Mouse (Mus musculus): ENCODE data around the gene Agap2. TPM values are rescaled to one million over a fixed set of nuclear protein-coding genes. Genes with fewer than 3 reads are reported as not detected.
A peak's percentile ranks its signal among the peaks of the same experiment; 100 is the strongest.
"Not testable (repeated sequence)": the region's sequence is repeated elsewhere in the genome, so short reads cannot be mapped to it uniquely, and the experiment has no call there.

Gene Agap2
- polyA plus RNA-seq, 1 experiment from 2014 or later, result 0.04 TPM

DNA sequence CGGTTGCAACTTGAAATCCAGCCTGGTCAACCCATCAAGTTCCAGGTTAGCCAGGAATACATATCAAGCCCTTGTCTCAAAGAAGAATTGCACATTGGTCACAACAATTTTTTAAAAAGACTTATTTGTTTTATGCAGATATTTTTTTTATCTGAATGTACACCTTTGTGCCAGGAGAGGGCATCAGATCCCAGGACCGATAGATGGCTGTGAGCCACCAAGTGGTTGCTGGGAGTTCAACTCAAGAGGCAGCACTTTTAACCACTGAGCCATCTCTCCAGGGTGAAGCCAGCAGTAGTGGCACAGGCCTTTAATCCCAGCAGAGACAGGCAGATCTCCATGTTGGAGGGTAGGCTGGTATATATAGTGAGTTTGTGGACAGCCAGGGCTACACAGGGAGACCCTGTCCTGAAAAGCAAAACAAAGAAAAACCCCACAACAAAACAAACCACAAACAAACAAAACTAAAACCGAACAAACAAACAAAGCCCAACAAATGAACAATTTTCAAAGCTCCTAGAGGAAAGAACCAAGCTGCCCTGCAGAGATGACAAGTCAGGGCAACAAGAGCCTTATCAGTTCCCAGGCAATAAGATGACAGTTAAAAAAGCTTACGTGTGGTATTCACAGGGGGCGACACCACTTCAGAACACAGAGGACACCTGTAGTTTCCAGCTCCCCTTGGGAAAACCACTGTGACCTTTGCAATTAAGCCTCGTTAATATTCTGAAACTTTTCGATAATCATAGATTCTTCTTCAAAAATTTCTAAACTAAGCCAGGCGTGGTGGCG, 50.3 kb downstream of the Agap2 start:
- no peak for DNase-seq (ENCODE audit: low spot score)
- Histone ChIP-seq H3K4me2 (replicated peaks; ENCODE audit: low read depth) (no peak overlapping the region), H3K4me3 (ENCODE audit: low read depth, low read length) (no peak overlapping the region), H3K4me1 (replicated peaks; ENCODE audit: control insufficient read depth, insufficient read depth) (no peaks in the 10 kb centered on the region), H3K9me3 (ENCODE audit: control insufficient read depth, low read length) (no peaks in the 10 kb centered on the region), H3K27me3 (ENCODE audit: control insufficient read depth, insufficient read depth, low read length) (no peaks in the 10 kb centered on the region), H3K36me3 (ENCODE audit: control insufficient read depth, insufficient read depth, low read length) (no peaks in the 10 kb centered on the region), H3K9ac (ENCODE audit: low read length) (no peak overlapping the region), H3K27ac (replicated peaks) (no peak overlapping the region)
- ATAC-seq (ENCODE audit: low FRiP score, low TSS enrichment), result no peak
- TF ChIP-seq CTCF (IDR thresholded peaks at IDR 0.05; ENCODE audit: low read depth) (peak; percentile 75), EP300 (optimal IDR thresholded peaks at IDR 0.05) (no peak)
- 70% methylated on average over 9 of the region's 9 CpGs for WGBS

GRCm38 (mm10) chr10:127126579-127126978, 51.5 kb downstream of the Agap2 start:
- Histone ChIP-seq H3K36me3 (ENCODE audit: control insufficient read depth, insufficient read depth, low read length) (no peaks in the 10 kb centered on the region), H3K4me1 (replicated peaks; ENCODE audit: control insufficient read depth, insufficient read depth) (no peaks in the 10 kb centered on the region), H3K9ac (ENCODE audit: low read length) (no peak overlapping the region), H3K4me2 (replicated peaks; ENCODE audit: low read depth) (no peak overlapping the region), H3K27me3 (ENCODE audit: control insufficient read depth, insufficient read depth, low read length) (no peaks in the 10 kb centered on the region), H3K4me3 (ENCODE audit: low read depth, low read length) (no peak overlapping the region), H3K9me3 (ENCODE audit: control insufficient read depth, low read length) (no peaks in the 10 kb centered on the region), H3K27ac (replicated peaks) (no peak overlapping the region)
- ATAC-seq (ENCODE audit: low FRiP score, low TSS enrichment) (no peak), DNase-seq (ENCODE audit: low spot score) (no peak)
- TF ChIP-seq CTCF (IDR thresholded peaks at IDR 0.05; ENCODE audit: low read depth) (no peak), EP300 (optimal IDR thresholded peaks at IDR 0.05) (no peak)
- WGBS, result 55% methylated on average over 5 of the region's 5 CpGs

DNA sequence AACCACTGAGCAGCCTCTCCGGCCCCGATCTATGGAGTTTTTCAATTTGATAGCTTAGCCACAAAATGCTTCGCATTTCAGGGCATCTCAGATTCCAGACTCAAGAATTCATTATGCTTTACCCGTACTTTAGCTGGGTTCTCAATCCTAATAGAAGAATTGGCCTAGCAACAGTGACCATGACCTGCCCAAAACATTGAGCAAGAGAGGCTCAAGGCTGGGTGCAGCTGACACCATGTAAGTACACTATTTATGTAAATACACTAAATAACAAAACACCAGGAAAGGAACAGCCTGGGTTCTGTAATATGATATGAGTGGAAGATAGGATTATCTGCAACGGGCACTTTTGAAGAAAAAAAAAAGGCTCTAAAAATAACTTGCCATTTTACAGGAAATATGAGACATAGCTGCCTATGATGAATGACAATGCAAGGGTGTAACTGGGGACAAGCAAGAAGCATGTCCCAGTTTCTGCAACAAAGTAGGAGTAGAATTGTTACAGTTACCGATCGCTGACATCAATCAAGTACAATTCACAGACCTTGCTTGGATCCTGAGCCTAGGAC, 52.7 kb downstream of the Agap2 start:
- DNase-seq (ENCODE audit: low spot score) (no peak), ATAC-seq (ENCODE audit: low FRiP score, low TSS enrichment) (no peak)

DNA sequence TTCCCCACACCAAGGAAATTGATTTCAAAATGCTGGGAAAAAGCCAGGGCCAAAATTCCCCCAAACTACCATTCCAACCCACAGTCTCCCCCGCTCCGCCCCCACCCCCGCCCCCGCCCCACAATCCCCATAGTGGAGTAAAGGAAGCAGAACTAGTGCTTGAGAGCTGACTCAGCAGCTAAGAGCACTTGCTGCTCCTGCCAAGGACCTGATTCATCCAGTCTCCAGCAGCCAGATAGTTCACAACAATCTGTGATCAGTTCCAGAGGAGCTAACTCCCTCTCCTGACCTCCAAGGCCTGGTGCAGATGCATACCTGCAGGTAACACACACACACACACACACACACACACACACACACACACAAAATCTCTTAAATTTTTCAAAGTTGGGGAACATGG, 54.3 kb downstream of the Agap2 start:
- H3K4me2 ChIP-seq (replicated peaks; ENCODE audit: low read depth), result no peak overlapping the region
- no peak for ATAC-seq (ENCODE audit: low FRiP score, low TSS enrichment)
- 70% methylated on average over 4 of the region's 4 CpGs for WGBS
- H3K9me3 ChIP-seq (ENCODE audit: control insufficient read depth, low read length), result no peaks in the 10 kb centered on the region
- H3K36me3 ChIP-seq (ENCODE audit: control insufficient read depth, insufficient read depth, low read length), result no peaks in the 10 kb centered on the region
- TF ChIP-seq CTCF (IDR thresholded peaks at IDR 0.05; ENCODE audit: low read depth) (0 out of 2 replicates have a peak, but pooled peaks have one; percentile 1), EP300 (optimal IDR thresholded peaks at IDR 0.05) (no peak)
- no peak overlapping the region for H3K27ac ChIP-seq (replicated peaks)
- no peak overlapping the region for H3K9ac ChIP-seq (ENCODE audit: low read length)
- no peaks in the 10 kb centered on the region for H3K27me3 ChIP-seq (ENCODE audit: control insufficient read depth, insufficient read depth, low read length)
- no peak for DNase-seq (ENCODE audit: low spot score)
- H3K4me1 ChIP-seq (replicated peaks; ENCODE audit: control insufficient read depth, insufficient read depth), result no peaks in the 10 kb centered on the region
- H3K4me3 ChIP-seq (ENCODE audit: low read depth, low read length), result no peak overlapping the region

More for the DNA sequence above, 52.7 kb downstream of the Agap2 start:
- no peak for TF ChIP-seq CTCF (IDR thresholded peaks at IDR 0.05; ENCODE audit: low read depth)
- TF ChIP-seq EP300 (optimal IDR thresholded peaks at IDR 0.05), result no peak
- H3K27ac ChIP-seq (replicated peaks), result no peak overlapping the region
- no peaks in the 10 kb centered on the region for H3K9me3 ChIP-seq (ENCODE audit: control insufficient read depth, low read length)
- H3K4me2 ChIP-seq (replicated peaks; ENCODE audit: low read depth), result no peak overlapping the region
- H3K4me3 ChIP-seq (ENCODE audit: low read depth, low read length), result no peak overlapping the region
- no peaks in the 10 kb centered on the region for H3K27me3 ChIP-seq (ENCODE audit: control insufficient read depth, insufficient read depth, low read length)
- no peaks in the 10 kb centered on the region for H3K4me1 ChIP-seq (replicated peaks; ENCODE audit: control insufficient read depth, insufficient read depth)
- WGBS, result 66% methylated on average over 7 of the region's 7 CpGs
- no peaks in the 10 kb centered on the region for H3K36me3 ChIP-seq (ENCODE audit: control insufficient read depth, insufficient read depth, low read length)
- no peak overlapping the region for H3K9ac ChIP-seq (ENCODE audit: low read length)

DNA sequence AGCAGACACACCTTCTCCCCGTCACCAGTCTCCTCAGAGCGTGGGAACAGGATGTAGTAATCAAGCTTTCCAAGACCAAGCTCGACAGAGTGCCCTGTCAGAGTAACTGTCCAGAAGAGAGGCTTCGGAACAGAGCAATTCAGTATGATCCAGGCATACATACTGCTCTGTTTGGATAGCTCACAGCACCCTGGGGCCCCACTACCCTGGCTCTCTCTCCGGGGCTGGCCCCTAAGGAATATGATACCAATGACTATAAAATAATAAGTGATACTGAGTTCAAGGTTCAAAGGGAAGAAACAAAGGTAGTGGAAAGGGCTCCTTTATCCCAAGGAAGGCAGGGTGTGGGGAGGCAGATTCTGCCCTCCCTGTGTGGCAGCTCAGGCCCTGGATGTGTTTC, 57.4 kb downstream of the Agap2 start:
- ATAC-seq (ENCODE audit: low FRiP score, low TSS enrichment), result no peak
- 57% methylated on average over 5 of the region's 5 CpGs for WGBS

DNA sequence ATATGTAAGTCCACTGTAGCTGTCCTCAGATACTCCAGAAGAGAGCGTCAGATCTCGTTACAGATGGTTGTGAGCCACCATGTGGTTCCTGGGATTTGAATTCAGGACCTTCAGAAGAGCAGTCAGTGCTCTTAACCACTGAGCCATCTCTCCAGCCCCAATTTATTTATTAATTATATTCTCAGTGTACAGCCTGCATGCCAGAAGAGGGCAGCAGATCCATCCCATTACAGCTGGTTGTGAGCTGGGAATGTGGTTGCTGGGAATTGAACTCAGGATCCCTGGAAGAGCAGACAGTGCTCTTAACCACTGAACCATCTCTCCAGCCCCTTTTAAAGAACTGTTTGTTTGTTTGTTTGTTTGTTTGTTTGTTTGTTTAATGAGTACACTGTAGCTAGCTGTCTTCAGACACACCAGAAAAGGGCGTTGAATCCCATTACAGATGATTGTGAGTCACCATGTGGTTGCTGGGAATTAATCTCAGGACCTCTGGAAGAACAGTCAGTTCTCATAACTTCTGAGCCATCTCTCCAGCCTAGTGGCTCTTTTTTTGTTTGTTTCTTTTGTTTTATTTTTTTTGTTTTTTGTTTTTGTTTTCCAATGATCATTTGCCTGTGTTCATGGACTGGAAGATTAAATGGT, 59.4 kb downstream of the Agap2 start:
- not testable (repeated sequence) for H3K4me1 ChIP-seq (replicated peaks; ENCODE audit: control insufficient read depth, insufficient read depth); H3K4me3 ChIP-seq (ENCODE audit: low read depth, low read length); H3K27me3 ChIP-seq (ENCODE audit: control insufficient read depth, insufficient read depth, low read length); H3K9ac ChIP-seq (ENCODE audit: low read length); H3K36me3 ChIP-seq (ENCODE audit: control insufficient read depth, insufficient read depth, low read length); ATAC-seq (ENCODE audit: low FRiP score, low TSS enrichment); H3K27ac ChIP-seq (replicated peaks); H3K4me2 ChIP-seq (replicated peaks; ENCODE audit: low read depth); H3K9me3 ChIP-seq (ENCODE audit: control insufficient read depth, low read length)
- peak; percentile 73 for TF ChIP-seq CTCF (IDR thresholded peaks at IDR 0.05; ENCODE audit: low read depth)
- WGBS, result 52% methylated on average over 3 of the region's 3 CpGs
- peak; percentile 52 for DNase-seq (ENCODE audit: low spot score)

More for the DNA sequence above, 57.4 kb downstream of the Agap2 start:
- H3K9ac ChIP-seq (ENCODE audit: low read length), result 0 out of 2 replicates have a peak overlapping the region, but pooled peaks have one; percentile 13
- no peak overlapping the region for H3K4me2 ChIP-seq (replicated peaks; ENCODE audit: low read depth)
- no peak overlapping the region for H3K27ac ChIP-seq (replicated peaks)
- no peaks in the 10 kb centered on the region for H3K9me3 ChIP-seq (ENCODE audit: control insufficient read depth, low read length)
- no peaks in the 10 kb centered on the region for H3K36me3 ChIP-seq (ENCODE audit: control insufficient read depth, insufficient read depth, low read length)
- H3K27me3 ChIP-seq (ENCODE audit: control insufficient read depth, insufficient read depth, low read length), result no peaks in the 10 kb centered on the region
- H3K4me3 ChIP-seq (ENCODE audit: low read depth, low read length), result no peak overlapping the region
- no peak for TF ChIP-seq EP300 (optimal IDR thresholded peaks at IDR 0.05)
- no peaks in the 10 kb centered on the region for H3K4me1 ChIP-seq (replicated peaks; ENCODE audit: control insufficient read depth, insufficient read depth)
- DNase-seq (ENCODE audit: low spot score), result no peak

Measured in stomach, postnatal 0 days (tissue).